Mouse (Mus musculus) ES-E14 (cell line): Measurements from ENCODE around the gene Ankrd23. TPM values are rescaled to one million over a fixed set of nuclear protein-coding genes. Genes with fewer than 3 reads are reported as not detected.
A peak's percentile ranks its signal among the peaks of the same experiment; 100 is the strongest.

Source experiments
- DNase-seq: peaks from one replicate; pipeline ENCODE4 v3.0.0-alpha.2; 2013; ENCODE audit warnings: low read depth, low spot score
- H3K27ac ChIP-seq: 2 replicates; pipeline ENCODE4 v1.5.1; 2012; ENCODE audit warnings: low read depth, mild to moderate bottlenecking, low read length, moderate library complexity, mixed read lengths; ENCODE audit not compliant: poor library complexity, insufficient read depth, severe bottlenecking
- H3K36me3 ChIP-seq: 2 replicates; pipeline ENCODE4 v1.6.1; 2012; ENCODE audit warnings: mild to moderate bottlenecking, low read length, moderate library complexity, mixed read lengths; ENCODE audit not compliant: control insufficient read depth, poor library complexity, insufficient read depth, severe bottlenecking
- H3K4me1 ChIP-seq, 2 experiments: fragments of 150-350 bp in 1 of 2; sonication (generic) in 1 of 2; 2 replicates each; pipeline ENCODE4 v1.6.1; 2012; ENCODE audit warnings: low read length in 2 of 2, mild to moderate bottlenecking in 1 of 2, mixed read lengths in 1 of 2; ENCODE audit not compliant: control insufficient read depth in 2 of 2, insufficient read depth in 2 of 2, poor library complexity in 1 of 2
- H3K4me3 ChIP-seq, 2 experiments: fragments of 150-350 bp in 1 of 2; sonication (generic) in 1 of 2; 2 replicates each; pipeline ENCODE4 v1.5.1; 2012; ENCODE audit warnings: low read length in 2 of 2, low read depth in 1 of 2, mild to moderate bottlenecking in 1 of 2, mixed read lengths in 1 of 2; ENCODE audit not compliant: insufficient read depth in 1 of 2, poor library complexity in 1 of 2, severe bottlenecking in 1 of 2
- H3K9ac ChIP-seq: 2 replicates; pipeline ENCODE4 v1.6.1; 2012; ENCODE audit warnings: low read depth, mild to moderate bottlenecking, low read length, mixed read lengths; ENCODE audit not compliant: poor library complexity, insufficient read depth, severe bottlenecking
- H3K9me3 ChIP-seq: fragments of 150-350 bp; sonication (generic); 2 replicates; pipeline ENCODE4 v1.6.1; 2012; ENCODE audit warnings: low read depth, mild to moderate bottlenecking, low read length; ENCODE audit not compliant: control insufficient read depth, insufficient read depth
- CHD2 ChIP-seq: IDR thresholded peaks from 2 replicates; pipeline ENCODE4 v1.6.1; 2014; ENCODE audit warnings: mild to moderate bottlenecking, low read depth, low read length, inconsistent platforms
- HCFC1 ChIP-seq: IDR thresholded peaks from 2 replicates; pipeline ENCODE4 v1.6.1; 2012; ENCODE audit warnings: low read length, inconsistent platforms, borderline replicate concordance; ENCODE audit not compliant: insufficient read depth
- MAFK ChIP-seq: IDR thresholded peaks from 2 replicates; pipeline ENCODE4 v1.6.1; 2014; ENCODE audit warnings: mild to moderate bottlenecking, low read depth, low read length, inconsistent platforms; ENCODE audit not compliant: insufficient read depth
- ZC3H11A ChIP-seq: IDR thresholded peaks from 2 replicates; pipeline ENCODE4 v1.6.1; 2012; ENCODE audit warnings: low read depth, mild to moderate bottlenecking, inconsistent platforms, low read length, borderline replicate concordance
- ZNF384 ChIP-seq: IDR thresholded peaks from 2 replicates; pipeline ENCODE4 v1.6.1; 2012; ENCODE audit warnings: low read depth, low read length, inconsistent platforms
- in situ Hi-C, 2 experiments: fragments of 600-800 bp; cut with MboI; formaldehyde crosslinking; loops; one replicate each; pipeline ENCODE4 v1.15.1; 2025; ENCODE audit warnings: low sequenced_read_pairs in 2 of 2, inconsistent platforms in 1 of 2; ENCODE audit not compliant: unreplicated experiment in 2 of 2
- total RNA-seq: library from RNA; depleted of rRNA; stranded (reverse); fragments of 300-350 nt; gene quantifications from 2 replicates; pipeline ENCODE4 v1.2.3, GENCODE M21; 2012

Gene Ankrd23
- total RNA-seq, 1 experiment, result 5.0 TPM

DNA sequence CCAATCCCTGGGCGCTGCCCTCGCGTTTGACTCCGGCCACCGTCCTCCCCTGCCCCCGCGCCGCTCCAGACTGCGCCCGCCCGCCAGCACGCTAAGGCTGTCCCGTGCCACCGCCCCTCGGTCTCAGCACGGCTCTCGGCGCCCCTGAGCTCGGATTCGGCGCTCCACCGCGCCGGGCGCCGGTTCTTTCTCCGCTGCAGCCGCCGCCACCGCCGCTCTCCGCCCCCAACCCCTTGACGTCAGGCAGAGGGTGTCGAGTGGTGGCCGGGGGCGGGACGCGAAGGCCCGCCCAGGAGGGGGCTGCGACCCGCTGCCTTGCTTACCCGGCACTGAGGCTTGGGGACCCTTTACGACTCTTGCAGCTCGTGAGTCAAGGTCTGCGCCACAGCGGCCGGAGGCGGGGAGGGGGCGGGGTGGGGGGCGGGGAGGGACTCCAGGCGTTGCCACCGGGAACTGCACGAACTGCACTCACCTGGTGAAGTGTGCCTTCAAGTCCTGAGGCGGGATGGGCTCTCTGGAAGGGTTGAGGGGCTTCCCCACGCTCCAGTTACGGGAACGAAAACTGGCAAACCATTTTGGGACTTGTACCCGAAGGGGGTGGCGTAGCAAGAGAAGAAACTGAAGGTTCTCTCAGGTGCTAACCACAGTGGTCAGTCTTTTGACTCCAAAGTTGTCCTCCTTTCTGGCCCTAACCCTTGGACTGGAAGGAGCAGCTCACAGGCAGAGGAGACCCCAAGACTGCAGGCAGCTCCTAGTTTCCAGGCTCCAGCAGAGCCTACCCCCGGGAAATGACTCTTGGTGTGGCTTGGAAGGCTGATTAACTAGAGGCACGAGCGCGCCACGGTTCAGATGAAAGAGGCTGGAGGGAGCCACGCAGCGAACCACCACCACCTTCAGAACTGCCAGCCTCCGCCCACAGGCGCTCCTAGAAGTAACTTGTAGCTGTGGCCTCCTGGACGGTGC lies 21.6 kb upstream of the Ankrd23 start, which contains the start of gene Sema4c:
TSS of gene Sema4c (minus strand) at position 319 of the 963 bp plus-strand sequence.
- Histone ChIP-seq H3K36me3 (no peaks in the 10 kb centered on the region; the same call in 1 of the 2 replicates), H3K9ac (peak within 1 kb of the TSS; percentile 49), H3K27ac (no peak within 1 kb of the TSS), H3K4me1 (peaks cover 3 to 16% of the 10 kb centered on the region in 2 experiments; a peak in 2 of 4 replicates), H3K9me3 (no peaks in the 10 kb centered on the region), H3K4me3 (peak within 1 kb of the TSS; percentile 89 to 97)
- in situ Hi-C loops, result no loop called here
- DNase-seq, result peak; percentile 60
- TF ChIP-seq CHD2 (no peak), ZC3H11A (no peak), MAFK (no peak), ZNF384 (no peak), HCFC1 (no peak)

DNA sequence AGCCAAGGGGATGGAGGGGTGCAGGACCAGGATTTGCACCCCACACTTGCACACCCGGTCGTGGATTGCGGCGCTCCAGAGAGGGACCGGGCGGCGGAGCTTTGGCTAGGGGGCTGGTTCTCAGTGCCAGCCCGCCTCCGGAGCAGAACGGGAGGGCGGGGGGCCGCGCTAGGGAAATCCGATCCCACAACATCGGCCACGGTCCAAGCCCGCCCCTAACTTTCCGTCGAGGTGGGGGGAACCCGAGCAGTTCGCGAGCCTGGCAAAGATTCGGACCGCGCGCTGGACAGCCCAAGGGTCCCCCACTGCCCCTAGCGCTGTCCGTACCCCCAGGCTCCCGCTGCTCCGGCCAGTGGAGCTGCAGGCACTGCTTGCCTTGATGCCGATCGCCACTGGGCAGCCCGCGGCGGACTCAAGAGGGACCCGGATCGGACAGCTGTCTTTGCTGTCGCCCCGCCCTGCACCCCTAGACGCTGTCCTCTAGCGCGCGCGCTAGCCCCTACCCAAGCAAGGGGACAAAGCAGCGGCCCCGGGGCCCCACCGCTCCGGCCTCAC lies 20.9 kb upstream of the Ankrd23 start:
- H3K9me3 ChIP-seq, result no peaks in the 10 kb centered on the region
- H3K36me3 ChIP-seq, result no peaks in the 10 kb centered on the region; the same call in 1 of the 2 replicates
- H3K4me1 ChIP-seq, result peaks cover 3 to 16% of the 10 kb centered on the region in 2 experiments; a peak in 2 of 4 replicates
- TF ChIP-seq ZNF384 (no peak), CHD2 (no peak), MAFK (no peak), HCFC1 (no peak), ZC3H11A (no peak)
- H3K4me3 ChIP-seq, result peak overlapping the region; percentile 89 to 97
- no peak for DNase-seq
- in situ Hi-C loops, result no loop called here
- H3K9ac ChIP-seq, result peak overlapping the region; percentile 49
- no peak overlapping the region for H3K27ac ChIP-seq

DNA sequence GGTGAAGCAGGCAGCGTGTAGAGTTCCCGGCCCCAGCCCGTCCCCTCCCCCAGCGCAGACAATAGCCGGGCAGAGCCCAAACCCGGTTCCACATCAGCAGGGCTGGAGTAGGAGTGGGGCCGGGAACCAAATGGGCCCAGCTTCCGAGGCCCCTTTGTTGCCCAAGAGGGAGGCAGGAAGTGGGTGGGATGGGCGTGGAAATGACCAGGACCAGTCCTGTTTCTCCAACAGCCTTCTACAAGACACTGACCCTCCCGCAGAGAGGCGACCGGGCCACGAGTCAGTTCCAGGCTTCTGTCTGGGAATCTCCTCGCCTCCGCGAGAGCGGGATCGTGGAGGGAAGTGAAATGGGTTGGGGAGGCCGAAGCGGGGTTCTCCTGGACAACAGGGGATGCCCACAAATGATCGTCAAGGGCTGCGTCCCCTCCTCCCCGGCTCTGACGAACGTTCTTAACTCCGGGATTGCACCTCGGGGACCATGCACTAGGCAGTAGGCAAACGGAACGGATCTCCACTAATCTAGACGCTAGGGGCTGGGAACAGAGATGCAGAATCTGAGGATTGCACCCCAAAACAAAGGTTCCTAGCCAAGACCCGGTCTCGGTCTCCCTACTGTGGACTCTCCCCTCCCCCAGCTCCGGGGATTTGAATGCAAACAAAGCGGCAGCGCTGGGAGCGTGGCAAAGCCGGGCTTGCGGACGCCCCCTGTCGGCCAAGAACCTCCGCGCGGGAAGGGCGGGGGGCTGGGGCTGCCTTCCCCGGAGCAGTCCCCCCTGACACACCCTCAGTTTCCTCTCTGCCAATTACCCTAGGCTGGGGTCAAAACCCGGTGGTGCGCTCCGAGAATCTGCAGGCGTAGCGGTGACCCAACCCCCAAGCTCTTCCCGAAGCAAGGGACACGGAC lies 20.1 kb upstream of the Ankrd23 start:
- no peak for TF ChIP-seq MAFK
- TF ChIP-seq HCFC1, result 0 out of 2 replicates have a peak, but pooled peaks have one; percentile 26
- DNase-seq, result peak; percentile 89
- Histone ChIP-seq H3K4me1 (peaks cover 3 to 13% of the 10 kb centered on the region in 2 experiments; a peak in 2 of 4 replicates), H3K9me3 (no peaks in the 10 kb centered on the region), H3K36me3 (peaks cover 4% of the 10 kb centered on the region; the same call in 1 of the 2 replicates), H3K4me3 (peak overlapping the region; percentile 89 to 97), H3K27ac (peak overlapping the region; percentile 4; the same call in 1 of the 2 replicates), H3K9ac (peak overlapping the region; percentile 69)
- in situ Hi-C loops, result no loop called here

DNA sequence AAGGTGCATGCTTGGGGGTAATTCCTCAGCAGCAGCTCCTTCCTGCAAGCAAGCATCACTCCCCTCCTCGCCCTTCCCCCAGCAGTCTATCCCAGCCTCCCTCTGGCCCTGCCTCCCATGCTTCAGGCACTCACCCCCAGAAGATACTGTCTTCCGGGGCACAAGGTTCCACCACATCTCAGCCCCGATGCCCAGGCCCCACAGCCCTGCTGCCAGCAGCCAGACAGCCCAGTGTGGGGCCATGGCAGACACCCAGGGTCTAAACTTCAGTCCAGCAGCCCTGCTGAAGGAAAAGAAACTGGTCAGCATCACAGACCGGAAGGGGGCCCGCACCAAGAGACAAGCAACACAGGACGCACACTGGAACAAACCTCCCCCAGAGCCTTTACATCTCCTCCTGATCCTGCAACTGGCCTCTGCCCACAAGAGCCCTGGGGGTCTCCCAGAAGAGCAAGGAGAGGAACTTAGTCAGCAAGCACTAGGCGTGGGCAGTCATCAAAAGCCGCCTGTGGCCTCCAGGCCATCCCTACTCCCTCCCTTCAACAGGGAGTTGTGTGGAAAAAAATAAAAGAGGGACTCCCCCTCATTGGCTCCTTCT lies 19.2 kb upstream of the Ankrd23 start:
- DNase-seq, result no peak
- in situ Hi-C loops, result no loop called here
- peak overlapping the region; percentile 69; the same call in 1 of the 2 replicates for H3K9ac ChIP-seq
- H3K4me1 ChIP-seq, result peaks cover 3 to 12% of the 10 kb centered on the region in 2 experiments; a peak in 2 of 4 replicates
- peaks cover 8% of the 10 kb centered on the region for H3K36me3 ChIP-seq
- H3K9me3 ChIP-seq, result no peaks in the 10 kb centered on the region
- no peak overlapping the region; the same call in 1 of the 2 replicates for H3K27ac ChIP-seq
- H3K4me3 ChIP-seq, result peak overlapping the region; percentile 89 to 97
- no peak for TF ChIP-seq CHD2
- TF ChIP-seq HCFC1, result no peak
- TF ChIP-seq ZC3H11A, result no peak
- no peak for TF ChIP-seq ZNF384
- no peak for TF ChIP-seq MAFK
